Mouse (Mus musculus) olfactory bulb, adult 2 months (tissue): ENCODE results near the gene Tbc1d8b. TPM values are rescaled to one million over a fixed set of nuclear protein-coding genes. Genes with fewer than 3 reads are reported as not detected.
"Not testable (repeated sequence)": the region's sequence is repeated elsewhere in the genome, so short reads cannot be mapped to it uniquely, and the experiment has no call there.

Experiments used
- H3K27ac ChIP-seq: fragments of 200-500 bp; 2 replicates; pipeline ENCODE4 v1.5.1; 2012; ENCODE audit warnings: low read depth, low read length; ENCODE audit not compliant: insufficient read depth
- H3K4me1 ChIP-seq: fragments of 200-500 bp; 2 replicates; pipeline ENCODE4 v1.6.1; 2012; ENCODE audit warnings: low read length; ENCODE audit not compliant: control insufficient read depth, insufficient read depth
- H3K4me3 ChIP-seq: fragments of 200-500 bp; 2 replicates; pipeline ENCODE4 v1.5.1; 2012; ENCODE audit warnings: mild to moderate bottlenecking, low read depth, low read length, moderate library complexity; ENCODE audit not compliant: insufficient read depth
- CTCF ChIP-seq: fragments of 200-500 bp; IDR thresholded peaks from 2 replicates; pipeline ENCODE4 v1.5.1; 2012; ENCODE audit warnings: low read depth, mild to moderate bottlenecking, low read length, moderate library complexity; ENCODE audit not compliant: insufficient read depth
- POLR2A ChIP-seq: fragments of 200-500 bp; IDR thresholded peaks from 2 replicates; pipeline ENCODE4 v1.6.1; 2012; ENCODE audit warnings: mild to moderate bottlenecking, low read depth, low read length, moderate library complexity; ENCODE audit not compliant: insufficient read depth
- WGBS: fragments of 180-500 bp; shearing (Covaris S2); methylation state at CpG from one replicate; pipeline ENCODE4 v1.1.7; 2018; 5-methylcytosine and 5-hydroxymethylcytosine counted together
- polyA plus RNA-seq: library from polyadenylated mRNA; stranded (reverse); fragments of >200 nt; gene quantifications from 2 replicates; pipeline ENCODE4 v1.2.4, GENCODE M21; 2012; ENCODE audit warnings: low replicate concordance; ENCODE audit not compliant: missing spikeins, insufficient read depth, insufficient read length

Gene Tbc1d8b
- polyA plus RNA-seq, 1 experiment, result not detected

DNA sequence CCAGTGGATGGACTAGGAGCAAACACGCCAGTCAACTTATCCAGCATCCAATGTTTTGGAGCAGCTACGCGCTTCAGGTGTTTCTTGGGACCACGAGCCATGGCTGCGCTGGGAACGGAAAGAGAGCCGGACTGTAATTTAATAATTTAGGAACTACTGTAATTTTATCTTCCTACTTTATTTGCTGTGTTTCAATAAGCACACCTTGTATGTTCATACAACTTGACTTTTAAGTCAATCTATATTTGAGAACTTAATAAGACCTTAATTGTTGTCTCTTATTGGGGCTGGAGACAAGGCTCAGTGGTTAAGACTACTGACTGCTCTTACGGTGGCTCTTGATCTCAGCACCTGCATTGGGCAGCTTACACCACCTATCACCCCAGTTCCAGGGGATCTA lies 29.6 kb downstream of the Tbc1d8b start, which contains the start of gene Gm15013:
Gene Gm15013, minus strand, starts transcription at position 101 of the 400 bp plus-strand sequence.
- no peak within 1 kb of the TSS for H3K27ac ChIP-seq
- no peaks in the 10 kb centered on the region for H3K4me1 ChIP-seq
- H3K4me3 ChIP-seq, result no peak within 1 kb of the TSS
- no peak for TF ChIP-seq POLR2A
- no peak for TF ChIP-seq CTCF
- 97% methylated on average over 8 of the region's 8 CpGs for WGBS

DNA sequence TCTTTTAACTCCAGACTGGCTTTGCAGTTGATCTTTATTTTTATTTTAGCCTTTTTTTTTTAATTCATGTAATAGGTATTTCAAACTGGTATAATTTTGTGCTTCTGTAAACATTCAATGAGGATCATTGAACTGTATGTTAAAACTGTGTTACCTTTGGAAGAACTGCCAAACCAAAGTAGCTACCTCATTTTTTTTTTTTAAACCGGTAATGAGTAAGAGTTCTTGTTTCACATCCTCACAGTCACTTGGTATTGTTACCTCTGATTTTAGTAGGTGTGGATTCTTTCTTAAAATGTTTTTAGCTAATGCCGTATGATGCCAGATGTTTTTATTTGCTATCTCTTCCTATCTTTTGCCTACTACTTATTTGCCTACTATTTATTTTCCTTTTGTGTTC lies 37.6 kb downstream of the Tbc1d8b start:
- WGBS, result 85% methylated on average over 2 of the region's 2 CpGs

DNA sequence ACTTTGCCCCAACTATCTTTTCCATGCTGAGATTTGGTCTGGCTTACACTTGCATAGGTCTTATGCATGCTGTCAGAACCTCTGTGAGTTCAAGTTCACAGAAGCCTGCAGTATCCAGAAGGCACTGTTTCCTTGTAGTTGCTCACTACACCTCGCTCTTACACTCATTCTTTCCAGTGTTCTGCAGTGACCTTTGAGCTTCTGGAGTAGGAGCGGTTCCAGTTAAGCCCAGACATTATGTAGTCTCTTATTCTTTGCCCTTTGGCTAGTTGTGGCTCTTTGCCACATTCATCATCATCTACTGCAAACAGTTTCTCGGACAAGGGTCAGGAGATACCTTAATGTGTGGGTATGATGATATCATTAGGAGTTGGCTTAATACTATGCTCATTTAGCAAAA lies 45.7 kb downstream of the Tbc1d8b start:
- Histone ChIP-seq H3K4me3 (no peak overlapping the region), H3K4me1 (no peaks in the 10 kb centered on the region), H3K27ac (no peak overlapping the region)
- TF ChIP-seq POLR2A (no peak), CTCF (no peak)
- 90% methylated on average over 3 of the region's 3 CpGs for WGBS

More for the DNA sequence above, 37.6 kb downstream of the Tbc1d8b start:
- TF ChIP-seq CTCF (no peak), POLR2A (no peak)
- H3K27ac ChIP-seq, result no peak overlapping the region
- no peaks in the 10 kb centered on the region for H3K4me1 ChIP-seq
- no peak overlapping the region for H3K4me3 ChIP-seq

DNA sequence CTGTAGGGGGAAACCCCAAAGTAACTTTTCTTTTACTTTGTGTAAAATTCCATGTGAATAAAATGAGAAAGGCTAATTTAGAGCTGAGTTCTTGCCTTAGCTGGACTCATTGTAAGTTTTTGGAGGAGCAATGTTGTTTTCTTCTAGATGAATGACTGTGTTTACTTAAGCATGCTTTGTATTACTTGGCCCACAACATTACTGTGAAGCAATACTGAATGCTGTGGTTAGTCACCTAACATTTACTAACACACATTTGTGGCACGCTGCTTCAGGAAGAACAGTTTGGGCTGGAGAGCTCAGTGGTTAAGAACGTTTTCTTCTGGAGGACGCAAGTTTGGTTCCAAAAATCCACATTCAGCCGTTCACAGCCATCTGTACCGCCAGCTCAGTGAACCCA lies 52.3 kb downstream of the Tbc1d8b start:
- no peak overlapping the region for H3K27ac ChIP-seq
- WGBS, result 73% methylated on average over 5 of the region's 5 CpGs
- no peak overlapping the region for H3K4me3 ChIP-seq
- no peak for TF ChIP-seq CTCF
- no peak for TF ChIP-seq POLR2A
- H3K4me1 ChIP-seq, result no peaks in the 10 kb centered on the region

DNA sequence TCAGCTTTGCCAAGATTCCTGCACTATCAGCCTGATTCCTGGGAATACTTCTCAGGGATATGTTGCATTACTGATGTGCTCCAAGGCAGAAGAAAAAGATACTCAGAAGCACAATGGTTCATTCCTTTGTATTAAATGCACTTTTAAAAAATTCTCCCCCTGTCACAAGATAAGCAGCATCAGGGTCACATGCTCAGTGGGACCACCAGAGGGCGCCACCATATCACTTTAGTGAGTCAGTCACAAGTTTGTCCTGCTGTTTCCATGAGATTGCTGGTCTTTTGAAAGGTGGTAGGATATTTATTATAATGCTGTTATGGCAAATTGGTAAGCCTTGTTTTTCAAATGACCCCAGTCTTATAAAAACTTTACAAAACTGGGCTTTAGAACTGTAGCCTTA lies 67.1 kb downstream of the Tbc1d8b start:
- 7% methylated on average over 1 of the region's 1 CpGs for WGBS
- TF ChIP-seq CTCF, result no peak
- TF ChIP-seq POLR2A, result no peak
- Histone ChIP-seq H3K4me1 (no peaks in the 10 kb centered on the region), H3K27ac (no peak overlapping the region), H3K4me3 (no peak overlapping the region)

DNA sequence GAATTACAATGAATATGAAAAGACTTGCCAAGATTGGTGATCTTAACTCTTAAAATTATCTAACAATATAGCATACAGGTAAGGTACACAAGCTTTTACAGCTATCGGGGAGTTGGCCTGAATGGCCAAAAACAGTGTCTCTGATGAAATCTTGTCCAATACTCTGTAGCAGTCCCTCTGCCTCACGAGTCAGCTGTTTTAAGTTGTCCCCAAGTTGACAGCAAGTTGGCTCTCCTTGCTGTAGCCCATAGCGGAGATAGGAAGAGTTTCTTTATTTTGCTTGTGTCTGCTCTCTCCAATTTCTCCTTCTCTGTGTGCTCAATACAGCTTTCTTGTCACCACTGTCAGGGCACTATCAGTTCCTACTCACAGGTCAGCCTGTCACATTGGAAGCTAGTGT lies 73.8 kb downstream of the Tbc1d8b start:
- 76% methylated on average over 3 of the region's 3 CpGs for WGBS
- not testable (repeated sequence) for H3K27ac ChIP-seq, H3K4me3 ChIP-seq, H3K4me1 ChIP-seq

DNA sequence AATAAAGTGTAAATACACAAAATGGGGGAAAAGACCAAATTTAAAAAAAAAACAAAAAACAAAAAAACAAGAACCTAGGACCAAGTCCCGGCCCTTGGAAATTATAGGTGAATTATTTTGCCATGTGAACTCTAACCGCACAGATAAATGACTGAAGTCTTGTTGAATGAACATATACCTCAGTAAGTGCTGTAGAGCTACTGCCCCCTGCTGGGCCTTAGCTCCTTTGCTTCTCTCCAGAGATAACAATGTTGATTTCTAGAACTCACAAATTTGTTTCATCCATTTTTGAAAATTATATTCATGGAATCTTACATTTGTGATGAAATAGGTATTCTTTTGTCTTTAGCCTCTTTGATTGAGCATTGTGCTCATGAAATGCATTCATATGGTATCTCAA lies 77.8 kb downstream of the Tbc1d8b start:
- Histone ChIP-seq H3K4me3 (no peak overlapping the region), H3K4me1 (no peaks in the 10 kb centered on the region), H3K27ac (no peak overlapping the region)
- TF ChIP-seq POLR2A, result no peak
- TF ChIP-seq CTCF, result no peak
- WGBS, result 67% methylated on average over 2 of the region's 2 CpGs

DNA sequence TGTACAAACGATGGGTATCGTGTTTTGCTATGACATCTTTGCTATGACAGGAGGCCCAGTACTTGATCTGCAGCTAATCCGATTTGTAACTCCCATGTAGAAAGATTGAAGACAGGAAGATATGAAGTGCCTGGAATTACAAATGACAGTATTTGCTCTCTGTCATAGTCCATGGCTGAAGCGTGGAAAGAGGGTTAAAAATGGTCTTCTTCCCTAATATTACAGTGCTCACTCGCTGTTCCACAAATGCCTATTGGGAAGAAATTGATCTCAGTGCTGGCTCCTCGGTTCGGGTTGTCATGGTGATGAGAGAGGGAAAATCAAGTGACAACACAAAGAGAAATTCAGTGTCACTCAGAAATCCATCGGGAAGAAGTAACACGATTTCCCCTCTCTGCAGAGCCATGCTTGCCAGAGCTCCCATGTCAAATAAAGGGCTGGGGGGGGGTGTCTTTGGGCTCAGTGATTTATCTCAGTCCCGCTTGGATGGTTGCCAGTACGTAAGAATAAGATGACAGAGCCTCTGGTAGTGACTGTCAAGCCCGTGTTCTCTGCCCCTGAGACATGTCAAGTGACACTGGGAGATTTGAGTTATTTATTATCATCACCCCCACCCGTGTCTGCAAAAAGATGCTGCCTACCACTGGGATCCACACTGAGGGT lies 85.3 kb downstream of the Tbc1d8b start:
- 0 out of 2 replicates have a peak, but pooled peaks cover 7% of the 10 kb centered on the region for H3K4me1 ChIP-seq
- H3K4me3 ChIP-seq, result no peak overlapping the region
- WGBS, result 76% methylated on average over 13 of the region's 13 CpGs
- TF ChIP-seq CTCF (no peak), POLR2A (no peak)
- H3K27ac ChIP-seq, result no peak overlapping the region

DNA sequence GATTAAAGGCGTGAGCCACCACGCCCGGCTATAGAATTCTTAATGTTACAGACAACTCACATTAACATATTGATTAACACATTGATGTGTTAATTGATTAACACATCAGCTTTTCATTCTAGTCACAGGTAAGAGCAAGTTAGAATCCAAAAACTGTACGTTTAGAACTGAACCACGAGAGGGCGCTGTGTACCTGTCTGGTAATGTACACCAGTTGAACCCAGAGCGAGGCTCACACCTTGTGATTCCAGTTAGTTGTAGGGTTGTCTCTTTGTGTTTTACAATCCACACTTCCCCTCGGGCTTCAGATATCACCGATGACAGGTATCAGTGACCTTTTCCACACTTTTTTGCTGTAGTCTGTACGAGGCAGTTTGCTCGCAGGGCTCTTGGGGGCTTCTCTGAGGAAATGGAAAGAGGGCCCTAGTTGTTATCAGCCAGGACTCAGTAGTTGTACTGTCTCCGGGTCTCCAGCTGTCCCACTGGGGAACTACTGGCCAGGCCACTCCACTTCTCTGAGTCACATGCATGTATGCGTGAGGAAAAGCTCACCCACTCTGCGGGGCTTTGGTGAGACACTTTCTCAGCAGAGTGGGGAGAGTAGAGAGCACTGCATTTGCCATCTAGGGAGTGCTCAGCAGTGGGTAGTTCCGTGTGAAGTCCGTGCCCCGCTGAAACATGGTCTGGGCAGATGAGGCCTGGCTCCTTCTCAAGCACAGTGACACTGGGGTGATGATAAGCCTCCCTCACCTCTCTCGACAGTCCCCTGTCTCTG lies 89.7 kb downstream of the Tbc1d8b start:
- H3K4me1 ChIP-seq, result 0 out of 2 replicates have a peak, but pooled peaks cover 7% of the 10 kb centered on the region
- 36% methylated on average over 18 of the region's 18 CpGs for whole genome bisulfite sequencing
- TF ChIP-seq CTCF, result no peak
- no peak for TF ChIP-seq POLR2A
- H3K27ac ChIP-seq, result no peak overlapping the region
- no peak overlapping the region for H3K4me3 ChIP-seq
